Mouse (Mus musculus) cortical plate, adult 2 months (tissue): ENCODE results near the gene Fgfr2.

Experiments
- CTCF ChIP-seq: fragments of 200-500 bp; IDR thresholded peaks from 2 replicates; pipeline ENCODE4 v1.5.1; 2011; ENCODE audit warnings: mild to moderate bottlenecking, control low read depth, low read length; ENCODE audit not compliant: insufficient read depth; ENCODE audit errors: extremely low read depth
- POLR2A ChIP-seq: fragments of 200-500 bp; IDR thresholded peaks from 2 replicates; pipeline ENCODE4 v1.6.1; 2011; ENCODE audit warnings: mild to moderate bottlenecking, low read length, control low read depth; ENCODE audit not compliant: insufficient read depth; ENCODE audit errors: extremely low read depth

GRCm38 (mm10) chr7:133037217-133037616 lies 85.9 kb downstream of the Fgfr2 start:
- TF ChIP-seq POLR2A (no peak), CTCF (no peak)
